Mouse (Mus musculus) heart, embryonic 16.5 days (tissue): Measurements from ENCODE around the gene Zbbx. TPM values are rescaled to one million over a fixed set of nuclear protein-coding genes. Genes with fewer than 3 reads are reported as not detected.

Experiments
- polyA plus RNA-seq: library from polyadenylated mRNA; unstranded; fragments of >200 nt; fragmentation: Nextera tagmentation; extraction: Ambion mirVana; gene quantifications from 2 replicates; pipeline ENCODE4 v1.2.1, GENCODE M21; 2015

The Zbbx gene
- polyA plus RNA-seq, 1 experiment from 2014 or later = 0.12 TPM

Other genes starting within 250 kb of the Zbbx start
- gene Serpini2, start 105.0 kb upstream of the Zbbx start, polyA plus RNA-seq = not detected in 2 replicates